Mouse (Mus musculus) cerebellum, adult 8-10 months (tissue): ENCODE measurements around the gene Gm10945.

Experiments
- DNase-seq: peaks from one replicate; pipeline ENCODE4 v3.0.0; 2022

Gene Gm10945

DNA sequence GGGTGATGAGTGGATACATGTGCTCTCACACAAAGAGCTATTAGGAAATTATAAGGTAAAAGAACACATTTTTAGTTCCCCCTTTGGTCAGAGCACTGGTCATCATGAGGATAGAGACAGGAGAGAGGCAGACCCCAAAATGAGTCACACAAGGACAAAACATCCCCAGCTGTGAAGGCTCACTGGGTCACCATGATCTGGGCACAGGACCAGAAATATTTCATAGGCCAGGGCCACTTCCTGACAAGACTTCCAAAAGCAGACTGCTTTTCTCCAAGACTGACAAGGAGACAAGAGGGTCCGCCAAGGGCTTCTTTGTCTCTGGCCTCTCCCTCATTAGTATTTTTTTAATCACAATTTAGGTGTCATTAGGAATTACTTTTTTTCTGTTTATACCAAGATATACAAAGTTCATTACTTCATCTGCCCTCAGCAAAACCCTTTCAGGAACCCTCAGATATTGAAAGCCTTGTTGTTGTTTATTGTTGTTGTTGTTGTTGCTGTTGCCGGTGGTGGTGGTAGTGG is at the start of gene Gm10945:
TSS of gene Gm10945 (minus strand) at position 475 of the 525 bp plus-strand sequence.
- no peak for DNase-seq

GRCm38 (mm10) chr10:6790226-6790625 is 28.7 kb upstream of the Gm10945 start:
- no peak for DNase-seq

DNA sequence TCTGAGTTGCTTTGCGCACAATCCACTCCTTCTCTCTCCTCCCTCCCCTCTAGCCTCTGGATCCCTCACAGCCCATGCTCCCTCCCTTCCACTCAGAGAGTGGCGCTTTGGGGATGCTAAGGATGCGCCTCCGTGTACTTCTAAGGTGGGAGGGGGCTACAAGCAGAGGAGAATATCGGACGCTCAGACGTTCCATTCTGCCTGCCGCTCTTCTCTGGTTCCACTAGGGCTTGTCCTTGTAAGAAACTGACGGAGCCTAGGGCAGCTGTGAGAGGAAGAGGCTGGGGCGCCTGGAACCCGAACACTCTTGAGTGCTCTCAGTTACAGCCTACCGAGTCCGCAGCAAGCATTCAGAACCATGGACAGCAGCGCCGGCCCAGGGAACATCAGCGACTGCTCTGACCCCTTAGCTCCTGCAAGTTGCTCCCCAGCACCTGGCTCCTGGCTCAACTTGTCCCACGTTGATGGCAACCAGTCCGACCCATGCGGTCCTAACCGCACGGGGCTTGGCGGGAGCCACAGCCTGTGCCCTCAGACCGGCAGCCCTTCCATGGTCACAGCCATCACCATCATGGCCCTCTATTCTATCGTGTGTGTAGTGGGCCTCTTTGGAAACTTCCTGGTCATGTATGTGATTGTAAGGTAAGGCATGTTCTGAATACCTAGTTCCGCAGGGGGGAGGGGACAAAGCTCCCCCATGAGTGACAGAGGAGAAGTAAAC is 27.1 kb upstream of the Gm10945 start:
- DNase-seq = no peak

DNA sequence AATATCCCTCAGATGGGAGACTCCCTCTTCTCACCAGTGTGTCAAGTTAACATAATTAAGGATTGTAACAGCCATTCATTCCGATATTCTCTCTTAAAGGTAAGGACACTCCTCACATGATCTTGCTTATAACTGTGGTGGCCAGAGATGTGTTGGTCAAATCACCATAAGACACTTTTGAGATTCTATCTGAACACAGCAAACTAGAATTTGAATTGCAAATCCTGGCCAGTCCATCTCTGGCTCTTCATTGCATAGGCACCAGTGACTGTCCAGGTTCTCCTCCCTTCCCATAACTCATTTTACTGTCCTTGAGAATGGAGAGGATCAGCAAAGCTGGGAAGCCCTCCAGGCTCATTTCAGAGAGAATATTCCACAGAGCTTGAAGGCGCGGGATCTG is 3.4 kb downstream of the Gm10945 start, which contains the start of gene Oprm1:
TSS of gene Oprm1 (plus strand) at position 301 of the 400 bp plus-strand sequence.
- no peak for DNase-seq

- no peak for DNase-seq
These were observed 8.2 kb downstream of the Gm10945 start for GRCm38 (mm10) chr10:6753375-6753774.

DNA sequence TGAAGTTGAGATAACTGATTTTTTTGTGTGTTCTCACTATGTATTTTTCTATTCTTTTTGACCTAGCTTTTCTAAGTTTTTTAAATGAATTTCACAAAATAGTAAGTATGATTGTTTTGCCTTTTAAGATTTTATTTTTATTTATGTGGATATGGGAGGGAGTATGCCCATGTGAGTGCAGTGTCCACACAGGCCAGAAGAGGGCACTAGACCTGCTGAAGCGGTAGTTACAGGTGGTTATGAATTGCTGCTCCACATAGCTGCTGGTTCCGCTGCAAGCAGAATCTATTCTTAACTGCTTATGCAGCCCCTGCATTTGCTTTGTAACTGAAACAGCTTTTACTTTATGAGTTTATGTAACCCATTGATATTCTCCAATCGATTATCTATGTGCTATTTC is 33.1 kb downstream of the Gm10945 start:
- DNase-seq = no peak

DNA sequence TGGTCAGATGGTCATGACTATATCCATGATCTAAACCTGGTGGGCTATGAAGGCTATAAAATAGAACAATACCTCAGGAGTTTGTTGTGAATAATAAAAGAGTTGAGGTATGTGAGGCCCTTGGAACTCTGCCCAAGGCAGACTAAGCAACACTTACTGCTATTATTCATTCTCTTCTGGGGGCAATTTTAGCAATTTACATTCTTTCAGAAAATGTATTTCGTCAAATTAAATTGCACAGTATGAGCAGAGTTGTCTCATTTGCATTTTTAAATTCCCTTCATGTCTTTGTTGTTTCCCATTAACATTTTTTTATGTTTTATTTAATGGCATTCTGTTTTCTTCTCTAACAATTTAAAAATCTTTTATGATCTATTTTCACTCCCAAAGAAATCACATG is 37.8 kb downstream of the Gm10945 start:
- no peak for DNase-seq

GRCm38 (mm10) chr10:6717181-6717948 is 44.2 kb downstream of the Gm10945 start:
- DNase-seq = no peak

GRCm38 (mm10) chr10:6705226-6705885 is 56.2 kb downstream of the Gm10945 start:
- no peak for DNase-seq

DNA sequence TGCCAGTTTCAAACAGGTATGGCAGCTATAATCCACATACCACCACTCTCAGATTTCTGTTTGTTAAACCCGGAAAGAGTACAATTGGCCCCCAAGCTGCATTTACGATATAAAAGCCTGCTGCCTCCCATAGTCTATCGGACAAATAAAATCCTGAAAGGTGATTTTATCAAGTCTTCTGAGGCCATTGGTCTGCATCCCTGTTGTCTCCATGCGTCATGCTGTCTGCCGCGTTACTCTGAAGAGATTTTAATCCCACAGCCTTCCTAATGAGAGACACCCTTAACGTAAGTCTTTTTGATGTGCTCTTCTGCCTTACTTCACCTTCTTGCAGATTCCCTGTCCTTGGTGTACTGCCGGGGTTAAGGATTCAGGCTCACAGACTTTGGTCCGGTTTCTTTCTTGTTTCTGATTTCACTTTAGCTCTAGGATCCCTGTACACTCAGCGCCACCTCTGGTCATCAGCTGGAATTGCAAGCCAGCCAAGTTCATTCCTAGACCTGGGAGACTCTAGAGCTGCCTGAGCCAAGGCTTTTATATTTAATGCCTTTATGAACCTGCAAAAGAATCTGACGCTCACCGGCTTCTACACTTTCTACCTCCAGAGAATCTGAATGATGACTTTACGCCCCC is 67.2 kb downstream of the Gm10945 start:
- peak; percentile 35 for DNase-seq
